Mouse (Mus musculus) myocyte (in vitro differentiated cells): ENCODE results near the gene Rbbp4.

Experiments
- CEBPB ChIP-seq: IDR thresholded peaks from 2 replicates; pipeline ENCODE4 v1.6.1; 2011; ENCODE audit warnings: mild to moderate bottlenecking, moderate library complexity; ENCODE audit not compliant: poor library complexity, insufficient read depth, severe bottlenecking
- E2F4 ChIP-seq: IDR thresholded peaks from one replicate; pipeline ENCODE4 v1.6.1; 2011; ENCODE audit warnings: mild to moderate bottlenecking, control low read depth, moderate library complexity; ENCODE audit not compliant: insufficient read depth
- MYOG ChIP-seq, 3 experiments: IDR thresholded peaks; one replicate each; pipeline ENCODE4 v1.6.1; 2011; ENCODE audit warnings: control low read depth in 2 of 3, low read depth in 2 of 3, mild to moderate bottlenecking in 2 of 3; ENCODE audit not compliant: insufficient read length in 2 of 3, control insufficient read depth in 1 of 3, insufficient read depth in 1 of 3
- POLR2A ChIP-seq: IDR thresholded peaks from one replicate; pipeline ENCODE4 v1.6.1; 2011; ENCODE audit warnings: low read depth, mild to moderate bottlenecking, control low read depth, moderate library complexity; ENCODE audit not compliant: insufficient read length
- POLR2AphosphoS2 ChIP-seq: IDR thresholded peaks from one replicate; pipeline ENCODE4 v1.6.1; 2011; ENCODE audit warnings: low read depth, control low read depth; ENCODE audit not compliant: insufficient read length
- REST ChIP-seq: IDR thresholded peaks from one replicate; pipeline ENCODE4 v1.6.1; 2011; ENCODE audit warnings: mild to moderate bottlenecking, control low read depth, moderate library complexity; ENCODE audit not compliant: insufficient read depth, insufficient read length
- SRF ChIP-seq: IDR thresholded peaks from one replicate; pipeline ENCODE4 v1.6.1; 2011; ENCODE audit warnings: low read depth; ENCODE audit not compliant: control insufficient read depth, insufficient read length
- TCF12 ChIP-seq: IDR thresholded peaks from one replicate; pipeline ENCODE4 v1.6.1; 2011; ENCODE audit warnings: mild to moderate bottlenecking, control low read depth; ENCODE audit not compliant: poor library complexity, insufficient read depth, severe bottlenecking
- USF1 ChIP-seq: IDR thresholded peaks from one replicate; pipeline ENCODE4 v1.6.1; 2011; ENCODE audit warnings: low read depth, mild to moderate bottlenecking, control low read depth, moderate library complexity

GRCm38 (mm10) chr4:129364379-129364778, 29.2 kb upstream of the Rbbp4 start:
- TF ChIP-seq POLR2A (no peak), POLR2AphosphoS2 (no peak), USF1 (no peak), TCF12 (no peak), E2F4 (no peak), CEBPB (no peak), SRF (no peak), MYOG (IDR thresholded peaks at IDR 0.05; ENCODE audit: control insufficient read depth in 1 of 3, insufficient read depth in 1 of 3, insufficient read length in 2 of 3, low read depth in 2 of 3) (no peak), REST (no peak)
